Mouse (Mus musculus): ENCODE measurements around the gene Elane. TPM values are rescaled to one million over a fixed set of nuclear protein-coding genes. Genes with fewer than 3 reads are reported as not detected.
A peak's percentile ranks its signal among the peaks of the same experiment; 100 is the strongest.

Gene Elane
- polyA plus RNA-seq, 1 experiment, result not detected

GRCm38 (mm10) chr10:79933145-79933679 is 47.2 kb downstream of the Elane start:
- Histone ChIP-seq H3K36me3 (ENCODE audit: control insufficient read depth, insufficient read depth, low read length) (no peaks in the 10 kb centered on the region), H3K4me1 (ENCODE audit: control insufficient read depth, insufficient read depth, low read length) (peaks cover 44% of the 10 kb centered on the region), H3K27me3 (replicated peaks; ENCODE audit: control insufficient read depth, insufficient read depth, low read length) (no peaks in the 10 kb centered on the region), H3K27ac (ENCODE audit: insufficient read depth, low read depth, low read length) (no peak overlapping the region), H3K4me3 (ENCODE audit: insufficient read depth, low read depth, low read length) (no peak overlapping the region)
- peak; percentile 46 for DNase-seq
- no peak for TF ChIP-seq CTCF (conservative IDR thresholded peaks at IDR 0.05; ENCODE audit: insufficient read depth, insufficient read length, low read depth, low read length)
- TF ChIP-seq POLR2A (IDR thresholded peaks at IDR 0.05; ENCODE audit: low read depth, low read length), result no peak
- 51% methylated on average over 9 of the region's 9 CpGs for WGBS

- Histone ChIP-seq H3K36me3 (ENCODE audit: control insufficient read depth, insufficient read depth, low read length) (no peaks in the 10 kb centered on the region), H3K27me3 (replicated peaks; ENCODE audit: control insufficient read depth, insufficient read depth, low read length) (no peaks in the 10 kb centered on the region), H3K27ac (ENCODE audit: insufficient read depth, low read depth, low read length) (peak overlapping the region; percentile 18; the same call in 1 of the 2 replicates), H3K4me1 (ENCODE audit: control insufficient read depth, insufficient read depth, low read length) (peaks cover 46% of the 10 kb centered on the region), H3K4me3 (ENCODE audit: insufficient read depth, low read depth, low read length) (no peak overlapping the region)
- 47% methylated on average over 6 of the region's 6 CpGs for WGBS
- TF ChIP-seq CTCF (conservative IDR thresholded peaks at IDR 0.05; ENCODE audit: insufficient read depth, insufficient read length, low read depth, low read length) (no peak), POLR2A (IDR thresholded peaks at IDR 0.05; ENCODE audit: low read depth, low read length) (no peak)
- DNase-seq, result no peak
These were observed 47.8 kb downstream of the Elane start for GRCm38 (mm10) chr10:79933861-79934260.

- Histone ChIP-seq H3K4me3 (ENCODE audit: insufficient read depth, low read depth, low read length) (no peak overlapping the region), H3K27ac (ENCODE audit: insufficient read depth, low read depth, low read length) (peak overlapping the region; percentile 18; the same call in 1 of the 2 replicates), H3K27me3 (replicated peaks; ENCODE audit: control insufficient read depth, insufficient read depth, low read length) (no peaks in the 10 kb centered on the region), H3K4me1 (ENCODE audit: control insufficient read depth, insufficient read depth, low read length) (peaks cover 51% of the 10 kb centered on the region), H3K36me3 (ENCODE audit: control insufficient read depth, insufficient read depth, low read length) (no peaks in the 10 kb centered on the region)
- WGBS, result 14% methylated on average over 13 of the region's 13 CpGs
- peak; percentile 96 for DNase-seq
- TF ChIP-seq CTCF (conservative IDR thresholded peaks at IDR 0.05; ENCODE audit: insufficient read depth, insufficient read length, low read depth, low read length) (no peak), POLR2A (IDR thresholded peaks at IDR 0.05; ENCODE audit: low read depth, low read length) (no peak)
These were observed 48.2 kb downstream of the Elane start for GRCm38 (mm10) chr10:79934272-79934721.

- H3K27ac ChIP-seq (ENCODE audit: insufficient read depth, low read depth, low read length), result no peak overlapping the region
These were observed 48.9 kb downstream of the Elane start for GRCm38 (mm10) chr10:79934794-79935569.

GRCm38 (mm10) chr10:79936284-79936910 is 50.4 kb downstream of the Elane start:
- H3K4me1 ChIP-seq (ENCODE audit: control insufficient read depth, insufficient read depth, low read length), result peaks cover 62% of the 10 kb centered on the region
- no peaks in the 10 kb centered on the region for H3K36me3 ChIP-seq (ENCODE audit: control insufficient read depth, insufficient read depth, low read length)
- no peaks in the 10 kb centered on the region for H3K27me3 ChIP-seq (replicated peaks; ENCODE audit: control insufficient read depth, insufficient read depth, low read length)
- DNase-seq, result peak; percentile 91
- no peak for TF ChIP-seq POLR2A (IDR thresholded peaks at IDR 0.05; ENCODE audit: low read depth, low read length)
- TF ChIP-seq CTCF (conservative IDR thresholded peaks at IDR 0.05; ENCODE audit: insufficient read depth, insufficient read length, low read depth, low read length), result no peak
- no peak overlapping the region for H3K4me3 ChIP-seq (ENCODE audit: insufficient read depth, low read depth, low read length)
- WGBS, result 8% methylated on average over 10 of the region's 10 CpGs
- H3K27ac ChIP-seq (ENCODE audit: insufficient read depth, low read depth, low read length), result peak overlapping the region; percentile 76

More at GRCm38 (mm10) chr10:79934794-79935569, 48.9 kb downstream of the Elane start:
- no peak for TF ChIP-seq POLR2A (IDR thresholded peaks at IDR 0.05; ENCODE audit: low read depth, low read length)
- no peak for TF ChIP-seq CTCF (conservative IDR thresholded peaks at IDR 0.05; ENCODE audit: insufficient read depth, insufficient read length, low read depth, low read length)
- Histone ChIP-seq H3K4me3 (ENCODE audit: insufficient read depth, low read depth, low read length) (no peak overlapping the region), H3K4me1 (ENCODE audit: control insufficient read depth, insufficient read depth, low read length) (peaks cover 56% of the 10 kb centered on the region), H3K36me3 (ENCODE audit: control insufficient read depth, insufficient read depth, low read length) (no peaks in the 10 kb centered on the region), H3K27me3 (replicated peaks; ENCODE audit: control insufficient read depth, insufficient read depth, low read length) (no peaks in the 10 kb centered on the region)
- DNase-seq, result no peak
- 81% methylated on average over 16 of the region's 16 CpGs for WGBS

GRCm38 (mm10) chr10:79936911-79937441 is 50.9 kb downstream of the Elane start:
- WGBS, result 12% methylated on average over 27 of the region's 27 CpGs
- DNase-seq, result peak; percentile 89
- no peaks in the 10 kb centered on the region for H3K36me3 ChIP-seq (ENCODE audit: control insufficient read depth, insufficient read depth, low read length)
- no peak overlapping the region for H3K4me3 ChIP-seq (ENCODE audit: insufficient read depth, low read depth, low read length)
- H3K27me3 ChIP-seq (replicated peaks; ENCODE audit: control insufficient read depth, insufficient read depth, low read length), result no peaks in the 10 kb centered on the region
- no peak for TF ChIP-seq POLR2A (IDR thresholded peaks at IDR 0.05; ENCODE audit: low read depth, low read length)
- TF ChIP-seq CTCF (conservative IDR thresholded peaks at IDR 0.05; ENCODE audit: insufficient read depth, insufficient read length, low read depth, low read length), result no peak
- H3K4me1 ChIP-seq (ENCODE audit: control insufficient read depth, insufficient read depth, low read length), result peaks cover 62% of the 10 kb centered on the region
- H3K27ac ChIP-seq (ENCODE audit: insufficient read depth, low read depth, low read length), result peak overlapping the region; percentile 76

Other genes with a start within 250 kb of the Elane start
- 0.97 and 1.6 TPM in 2 replicates for gene Shc2, start 248.3 kb upstream of the Elane start, polyA plus RNA-seq (2012; rRNA removed)
- gene Odf3l2, start 240.5 kb upstream of the Elane start, polyA plus RNA-seq (2012; rRNA removed), result 0.17 TPM in 1 of 2 replicates, not detected in the other
- 0.44 TPM in 1 of 2 replicates, not detected in the other for gene Madcam1, start 221.7 kb upstream of the Elane start, polyA plus RNA-seq (2012; rRNA removed)
- gene Tpgs1, start 216.9 kb upstream of the Elane start, polyA plus RNA-seq (2012; rRNA removed), result 60.3 and 75.2 TPM in 2 replicates
- gene Cdc34, start 204.1 kb upstream of the Elane start, polyA plus RNA-seq (2012; rRNA removed), result 159 and 183 TPM in 2 replicates
- gene Gzmm, start 197.2 kb upstream of the Elane start, polyA plus RNA-seq (2012; rRNA removed), result 0.34 and 0.94 TPM in 2 replicates
- 825 and 914 TPM in 2 replicates for gene Bsg, start 181.8 kb upstream of the Elane start, polyA plus RNA-seq (2012; rRNA removed)
- gene Hcn2, start 169.6 kb upstream of the Elane start, polyA plus RNA-seq (2012; rRNA removed), result 1.5 and 1.9 TPM in 2 replicates
- 66.3 and 77.9 TPM in 2 replicates for gene Polrmt, start 139.7 kb upstream of the Elane start, polyA plus RNA-seq (2012; rRNA removed)
- not detected in 2 replicates for gene Fgf22, start 131.2 kb upstream of the Elane start, polyA plus RNA-seq (2012; rRNA removed)
- 90.2 and 122 TPM in 2 replicates for gene Rnf126, start 119.3 kb upstream of the Elane start, polyA plus RNA-seq (2012; rRNA removed)
- 17.0 and 24.1 TPM in 2 replicates for gene Fstl3, start 109.0 kb upstream of the Elane start, polyA plus RNA-seq (2012; rRNA removed)
- gene Prss57, start 95.3 kb upstream of the Elane start, polyA plus RNA-seq (2012; rRNA removed), result 0.03 and 0.08 TPM in 2 replicates
- gene Palm, start 92.7 kb upstream of the Elane start, polyA plus RNA-seq (2012; rRNA removed), result 110 and 121 TPM in 2 replicates
- 17.9 and 19.9 TPM in 2 replicates for gene Misp, start 65.3 kb upstream of the Elane start, polyA plus RNA-seq (2012; rRNA removed)
- 184 and 198 TPM in 2 replicates for gene Ptbp1, start 31.8 kb upstream of the Elane start, polyA plus RNA-seq (2012; rRNA removed)
- 0.67 and 0.99 TPM in 2 replicates for gene Prtn3, start 11.8 kb upstream of the Elane start, polyA plus RNA-seq (2012; rRNA removed)
- 2.7 and 3.2 TPM in 2 replicates for gene Plppr3, start 11.6 kb upstream of the Elane start, polyA plus RNA-seq (2012; rRNA removed)
- gene Cfd, start 4.6 kb downstream of the Elane start, polyA plus RNA-seq (2012; rRNA removed), result 1,335 and 2,389 TPM in 2 replicates
- gene Med16, start 22.7 kb downstream of the Elane start, polyA plus RNA-seq (2012; rRNA removed), result 57.1 and 75.4 TPM in 2 replicates
- gene Gm26602, start 24.6 kb downstream of the Elane start, polyA plus RNA-seq (2012; rRNA removed), result not detected in 2 replicates
- gene Kiss1r, start 30.7 kb downstream of the Elane start, polyA plus RNA-seq (2012; rRNA removed), result 5.6 and 9.2 TPM in 2 replicates
- 146 and 154 TPM in 2 replicates for gene R3hdm4, start 35.0 kb downstream of the Elane start, polyA plus RNA-seq (2012; rRNA removed)
- 6.7 and 8.1 TPM in 2 replicates for gene Arid3a, start 40.8 kb downstream of the Elane start, polyA plus RNA-seq (2012; rRNA removed)
- gene Wdr18, start 73.9 kb downstream of the Elane start, polyA plus RNA-seq (2012; rRNA removed), result 60.4 and 67.5 TPM in 2 replicates
- 1.6 and 2.0 TPM in 2 replicates for gene Grin3b, start 84.5 kb downstream of the Elane start, polyA plus RNA-seq (2012; rRNA removed)
- 262 and 316 TPM in 2 replicates for gene Tmem259, start 98.1 kb downstream of the Elane start, polyA plus RNA-seq (2012; rRNA removed)
- gene Cnn2, start 102.3 kb downstream of the Elane start, polyA plus RNA-seq (2012; rRNA removed), result 52.3 and 55.5 TPM in 2 replicates
- 10.6 and 11.8 TPM in 2 replicates for gene Abca7, start 110.2 kb downstream of the Elane start, polyA plus RNA-seq (2012; rRNA removed)
- gene Arhgap45, start 130.4 kb downstream of the Elane start, polyA plus RNA-seq (2012; rRNA removed), result 9.6 and 25.5 TPM in 2 replicates
- 230 and 235 TPM in 2 replicates for gene Polr2e, start 153.5 kb downstream of the Elane start, polyA plus RNA-seq (2012; rRNA removed)
- 1,431 and 1,557 TPM in 2 replicates for gene Gpx4, start 160.9 kb downstream of the Elane start, polyA plus RNA-seq (2012; rRNA removed)
- gene Sbno2, start 219.3 kb downstream of the Elane start, polyA plus RNA-seq (2012; rRNA removed), result 27.7 and 30.8 TPM in 2 replicates
- gene Stk11, start 229.6 kb downstream of the Elane start, polyA plus RNA-seq (2012; rRNA removed), result 114 and 117 TPM in 2 replicates

Measured in kidney, adult 2 months (tissue).